Mouse (Mus musculus) heart, adult 2 months (tissue): Measurements from ENCODE around the gene Cpeb3. TPM values are rescaled to one million over a fixed set of nuclear protein-coding genes. Genes with fewer than 3 reads are reported as not detected.
"Not testable (repeated sequence)": the region's sequence is repeated elsewhere in the genome, so short reads cannot be mapped to it uniquely, and the experiment has no call there.

Experiments used
- DNase-seq, 2 experiments: peaks; one replicate each; pipeline ENCODE4 v3.0.0; 2021
- H3K27ac ChIP-seq: fragments of 200-600 bp; 2 replicates; pipeline ENCODE4 v1.8.1; 2022
- H3K27me3 ChIP-seq: fragments of 200-500 bp; 2 replicates; pipeline ENCODE4 v1.6.1; 2012; ENCODE audit warnings: mild to moderate bottlenecking, low read length, inconsistent platforms, mixed read lengths; ENCODE audit not compliant: control insufficient read depth, insufficient read depth
- H3K36me3 ChIP-seq: fragments of 200-500 bp; 2 replicates; pipeline ENCODE4 v1.6.1; 2012; ENCODE audit warnings: low read length, inconsistent platforms; ENCODE audit not compliant: control insufficient read depth, insufficient read depth
- H3K4me1 ChIP-seq: fragments of 200-500 bp; 2 replicates; pipeline ENCODE4 v1.6.1; 2011; ENCODE audit warnings: low read length; ENCODE audit not compliant: control insufficient read depth, insufficient read depth
- H3K4me3 ChIP-seq: fragments of 200-600 bp; 2 replicates; pipeline ENCODE4 v1.8.1; 2022
- H3K79me2 ChIP-seq: fragments of 200-500 bp; replicated peaks from 2 replicates; pipeline ENCODE4 v1.6.1; 2012; ENCODE audit warnings: mild to moderate bottlenecking, inconsistent platforms, low read length, moderate library complexity, mixed read lengths; ENCODE audit not compliant: control insufficient read depth, insufficient read depth
- H3K9ac ChIP-seq: fragments of 200-500 bp; 2 replicates; pipeline ENCODE4 v1.6.1; 2012; ENCODE audit warnings: low read depth, mild to moderate bottlenecking, control low read depth, inconsistent platforms, low read length, mixed read lengths
- CTCF ChIP-seq: fragments of 200-600 bp; IDR thresholded peaks from 2 replicates; pipeline ENCODE4 v1.8.1; 2022; ENCODE audit warnings: antibody characterized with exemption, mild to moderate bottlenecking, moderate library complexity
- EP300 ChIP-seq: fragments of 200-500 bp; IDR thresholded peaks from 2 replicates; pipeline ENCODE4 v1.6.1; 2011; ENCODE audit warnings: low read depth, low read length, control low read depth; ENCODE audit not compliant: insufficient read depth
- POLR2A ChIP-seq: fragments of 200-500 bp; IDR thresholded peaks from 2 replicates; pipeline ENCODE4 v1.6.1; 2011; ENCODE audit warnings: mild to moderate bottlenecking, low read depth, low read length, control low read depth; ENCODE audit not compliant: insufficient read depth
- WGBS: fragments of 180-500 bp; shearing (Covaris S2); methylation state at CpG from one replicate; pipeline ENCODE4 v1.1.7; 2018; 5-methylcytosine and 5-hydroxymethylcytosine counted together
- intact Hi-C: fragments of 180-260 bp; cut with DNase I; formaldehyde crosslinking; loops from one replicate; pipeline ENCODE4 v1.15.1; 2025
- polyA plus RNA-seq: library from polyadenylated mRNA; depleted of rRNA; stranded (reverse); fragments of >200 nt; gene quantifications from 2 replicates; pipeline ENCODE4 v1.2.3, GENCODE M21; 2012
- total RNA-seq, 2 experiments: library from RNA; stranded (reverse); gene quantifications; 2 replicates each; pipeline ENCODE4 v1.2.3; 2021

Cpeb3 gene
- total and polyA plus RNA-seq, 3 experiments = 35.6 to 96.9 (median 78.9) TPM

DNA sequence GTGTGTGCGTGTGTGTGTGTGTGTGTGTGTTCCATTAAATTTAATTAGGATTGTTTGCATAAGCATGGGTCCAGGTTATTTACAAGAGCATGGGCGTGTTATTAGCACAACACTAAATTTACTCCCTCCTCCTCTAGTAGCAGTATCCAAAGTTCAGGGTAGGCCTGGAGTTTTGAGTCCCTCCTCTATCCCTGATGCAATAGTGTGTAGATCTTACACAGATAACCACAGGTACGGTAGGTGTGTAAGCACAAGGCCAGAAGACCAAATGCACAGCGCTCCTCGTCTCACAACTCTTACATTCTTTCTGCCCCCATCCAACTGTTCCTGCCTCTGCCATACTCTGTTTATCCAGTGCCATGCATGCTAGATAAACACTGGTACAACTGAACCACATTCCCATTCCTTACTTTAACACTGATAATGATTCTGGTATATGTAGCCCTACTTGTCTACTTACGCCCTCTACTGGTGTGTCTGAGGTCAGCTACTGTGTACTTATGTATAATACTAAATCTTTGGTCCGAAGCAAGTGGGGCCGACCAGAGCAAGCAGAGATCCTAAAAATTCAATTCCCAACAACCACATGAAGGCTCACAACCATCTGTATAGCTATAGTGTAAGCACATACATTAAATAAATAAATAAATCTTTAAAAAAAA, 1.2 kb upstream of the Cpeb3 start:
- intact Hi-C loops = loop anchor here (2.0 to 5.0 kb wide), 2 partner anchors 132 to 159 kb away; no protein-coding TSS in a partner anchor
- WGBS = 76% methylated on average over 8 of the region's 8 CpGs
- Histone ChIP-seq H3K79me2 (peaks cover 2% of the 10 kb centered on the region), H3K4me3 (no peak overlapping the region), H3K9ac (no peak overlapping the region), H3K36me3 (peaks cover 26% of the 10 kb centered on the region), H3K4me1 (peaks cover 4% of the 10 kb centered on the region), H3K27ac (no peak overlapping the region), H3K27me3 (no peaks in the 10 kb centered on the region)
- TF ChIP-seq CTCF (peak; percentile 57), EP300 (no peak)
- no peak for DNase-seq

- H3K4me1 ChIP-seq = peaks cover 4% of the 10 kb centered on the region
- intact Hi-C loops = loop anchor here (2.0 to 5.0 kb wide), 2 partner anchors 132 to 158 kb away; no protein-coding TSS in a partner anchor
- H3K9ac ChIP-seq = no peak overlapping the region; the same call in 1 of the 2 replicates
These were observed 585 bp upstream of the Cpeb3 start for GRCm38 (mm10) chr19:37208986-37209385.

GRCm38 (mm10) chr19:37207303-37208175, 862 bp downstream of the Cpeb3 start, which contains the start of gene March5:
March5 (plus strand) TSS chr19:37207543.
- TF ChIP-seq POLR2A (0 out of 2 replicates have a peak, but pooled peaks have one; percentile 44), CTCF (peak; percentile 53), EP300 (no peak)
- H3K4me3 ChIP-seq = peak within 1 kb of the TSS; percentile 94
- H3K36me3 ChIP-seq = peaks cover 20% of the 10 kb centered on the region
- under 1% methylated on average over 94 of the region's 94 CpGs for WGBS
- H3K79me2 ChIP-seq = peaks cover 2% of the 10 kb centered on the region
- H3K27ac ChIP-seq = peak within 1 kb of the TSS; percentile 95
- H3K27me3 ChIP-seq = no peaks in the 10 kb centered on the region
- intact Hi-C loops = loop anchor here (1.0 to 5.0 kb wide), 3 partner anchors 32 to 157 kb away; no protein-coding TSS in a partner anchor
- DNase-seq = peak; percentile 92 to 95
- H3K9ac ChIP-seq = peak within 1 kb of the TSS; percentile 96
- peaks cover 4% of the 10 kb centered on the region for H3K4me1 ChIP-seq

More at GRCm38 (mm10) chr19:37208986-37209385, 585 bp upstream of the Cpeb3 start:
- no peaks in the 10 kb centered on the region for H3K27me3 ChIP-seq
- H3K4me3 ChIP-seq = peak overlapping the region; percentile 94
- TF ChIP-seq POLR2A (no peak), CTCF (no peak), EP300 (no peak)
- peaks cover 2% of the 10 kb centered on the region for H3K79me2 ChIP-seq
- DNase-seq = no peak
- H3K27ac ChIP-seq = peak overlapping the region; percentile 95; the same call in 1 of the 2 replicates
- peaks cover 25% of the 10 kb centered on the region for H3K36me3 ChIP-seq
- WGBS = 43% methylated on average over 7 of the region's 7 CpGs

DNA sequence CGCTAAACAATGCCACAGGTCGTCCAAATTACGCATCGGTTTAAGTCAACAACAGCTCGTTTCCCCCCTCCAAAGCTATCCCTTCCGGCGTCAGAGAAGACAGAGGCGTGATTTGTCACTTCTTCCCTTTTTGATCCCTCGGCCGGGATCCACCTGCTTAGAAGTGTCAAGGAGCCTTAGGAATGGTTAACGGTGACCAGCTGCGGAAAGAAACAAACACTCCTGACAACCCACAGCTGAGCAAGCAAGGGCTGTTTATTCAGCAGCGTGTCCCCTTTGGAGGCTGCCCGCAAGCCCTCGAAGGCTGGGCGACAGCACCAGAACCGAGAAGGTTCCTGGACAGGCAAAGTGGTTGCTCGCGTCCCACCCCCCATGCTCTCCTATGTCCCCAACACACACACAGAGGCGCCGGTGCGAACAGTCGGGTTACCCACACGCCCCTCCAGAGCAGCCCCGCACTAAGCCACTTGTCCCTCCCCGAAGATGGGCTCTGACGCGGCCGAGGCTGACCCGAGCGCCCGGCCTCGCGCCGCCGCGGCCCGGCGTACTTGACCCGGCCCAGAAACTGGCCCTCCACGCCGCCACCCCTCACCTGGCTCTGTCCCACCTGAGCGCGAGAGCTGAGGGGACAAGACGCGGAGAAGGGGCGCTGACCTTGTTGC, 1.6 kb downstream of the Cpeb3 start:
- intact Hi-C loops = loop anchor here (1.0 to 5.0 kb wide), 2 partner anchors 31 to 129 kb away; no protein-coding TSS in a partner anchor
- peak; percentile 59 for TF ChIP-seq POLR2A
- TF ChIP-seq CTCF = no peak
- TF ChIP-seq EP300 = 0 out of 2 replicates have a peak, but pooled peaks have one; percentile 7
- Histone ChIP-seq H3K79me2 (peaks cover 2% of the 10 kb centered on the region), H3K4me3 (peak overlapping the region; percentile 94), H3K27me3 (no peaks in the 10 kb centered on the region), H3K27ac (peak overlapping the region; percentile 95), H3K4me1 (peaks cover 4% of the 10 kb centered on the region), H3K9ac (peak overlapping the region; percentile 96), H3K36me3 (peaks cover 19% of the 10 kb centered on the region)
- under 1% methylated on average over 47 of the region's 47 CpGs for WGBS
- peak; percentile 69 to 78 for DNase-seq

DNA sequence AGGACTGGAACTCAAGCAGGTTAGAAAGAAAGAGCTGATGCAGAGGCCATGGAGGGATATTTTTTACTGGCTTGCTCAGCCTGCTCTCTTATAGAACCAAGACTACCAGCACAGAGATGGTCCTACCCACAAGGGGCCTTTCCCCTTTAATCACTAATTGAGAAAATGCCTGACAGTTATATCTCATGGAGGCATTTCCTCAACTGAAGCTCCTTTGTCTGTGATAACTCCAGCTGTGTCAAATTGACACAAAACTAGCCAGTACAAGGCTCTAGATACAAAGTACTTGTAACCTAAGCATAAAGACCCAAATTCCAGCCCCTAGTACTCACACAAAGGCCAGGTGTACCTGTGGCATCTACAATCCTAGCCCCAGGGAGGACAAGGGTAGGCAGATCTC, 3.2 kb downstream of the Cpeb3 start:
- not testable (repeated sequence) for H3K27me3 ChIP-seq, H3K27ac ChIP-seq, H3K79me2 ChIP-seq, H3K9ac ChIP-seq, H3K4me1 ChIP-seq, H3K4me3 ChIP-seq, DNase-seq
- H3K36me3 ChIP-seq = peaks cover 14% of the 10 kb centered on the region
- intact Hi-C loops = loop anchor here (5.0 kb wide), 1 partner anchor 128 kb away; no protein-coding TSS in a partner anchor
